25 mouse cellular contexts compared by ENCODE assay signal in the genomic region with DNA sequence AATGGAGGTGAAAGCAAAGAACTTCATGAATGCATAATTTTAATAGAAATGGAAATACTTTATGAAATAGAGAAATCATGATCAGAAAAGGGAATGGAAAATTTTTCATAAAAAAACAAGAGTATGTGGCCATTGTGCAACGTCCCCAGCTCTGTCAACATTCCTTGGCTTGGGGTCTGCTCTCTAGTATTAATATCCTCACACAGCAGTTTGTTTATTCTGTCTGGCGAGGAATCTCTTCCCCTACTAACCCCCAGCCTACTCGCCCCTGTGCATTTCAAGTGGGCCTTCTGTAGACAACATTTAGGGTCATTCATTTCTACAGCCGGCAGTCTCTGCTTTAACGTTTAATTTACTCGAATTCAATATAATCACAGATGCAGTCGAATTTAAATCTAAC.
DNase-seq lines count a peak whose midpoint lies in the region; ATAC-seq and TF ChIP-seq lines count a peak whose summit lies in the region.
"Had no signal": no experiment of that assay in that cellular context is flagged by ENCODE, and none has a peak within 500 bp of the region (broad histone marks: within the 10 kb centered on the region; RNA-seq: fewer than 3 reads in every experiment).

No protein-coding gene starts in this region.

- no peak overlapping the region for H3K4me2 ChIP-seq in lung, embryonic 14.5 days
- no peak overlapping the region for H3K4me2 ChIP-seq in lung, postnatal 0 days (replicated peaks; ENCODE audit: low read depth, low read length)
- H3K4me2 ChIP-seq in forebrain, embryonic 14.5 days (ENCODE audit: low read length), result no peak overlapping the region
- H3K4me2 ChIP-seq: embryonic facial prominence, embryonic 12.5 days; forebrain, embryonic 13.5 days had no signal

- H3K9ac ChIP-seq in lung, embryonic 14.5 days, result no peak overlapping the region
- no peak overlapping the region for H3K9ac ChIP-seq in lung, postnatal 0 days (replicated peaks; ENCODE audit: low read depth)
- no peak overlapping the region for H3K9ac ChIP-seq in forebrain, embryonic 14.5 days (ENCODE audit: low read length)
- H3K9ac ChIP-seq: embryonic facial prominence, embryonic 12.5 days; forebrain, embryonic 13.5 days had no signal

- H3K9me3 ChIP-seq in lung, embryonic 14.5 days (ENCODE audit: low read depth, low read length), result no peaks in the 10 kb centered on the region
- H3K9me3 ChIP-seq in lung, postnatal 0 days (ENCODE audit: low read length), result no peaks in the 10 kb centered on the region
- H3K9me3 ChIP-seq in forebrain, embryonic 14.5 days (replicated peaks; ENCODE audit: control insufficient read depth, low read length), result no peaks in the 10 kb centered on the region
- H3K9me3 ChIP-seq: embryonic facial prominence, embryonic 10.5 days; embryonic facial prominence, embryonic 12.5 days; forebrain, embryonic 13.5 days had no signal

- no peak for ATAC-seq in lung, embryonic 14.5 days (ENCODE audit: insufficient read depth)
- ATAC-seq in lung, postnatal 0 days, result peak; percentile 67
- no peak for ATAC-seq in forebrain, embryonic 14.5 days
- ATAC-seq: activated CD4-positive, CD25-positive, alpha-beta regulatory T cell, adult 4 months; CD4-positive, CD25-positive, alpha-beta regulatory T cell, adult 4 months; forebrain, embryonic 13.5 days; forebrain, embryonic 16.5 days; Patski had no signal

- WGBS in lung, embryonic 14.5 days, result 53% methylated on average over 7 of the region's 7 CpGs
- 63% methylated on average over 7 of the region's 7 CpGs for WGBS in lung, adult 2 months
- WGBS in lung, postnatal 0 days, result 45% methylated on average over 7 of the region's 7 CpGs
- WGBS in forebrain, embryonic 14.5 days, result 85% methylated on average over 7 of the region's 7 CpGs

- 0 out of 2 replicates have a peak, but pooled peaks cover 3% of the 10 kb centered on the region for H3K4me1 ChIP-seq in lung, embryonic 14.5 days (ENCODE audit: insufficient read depth)
- no peaks in the 10 kb centered on the region for H3K4me1 ChIP-seq in lung, adult 2 months (ENCODE audit: control insufficient read depth, insufficient read depth, low read length)
- no peaks in the 10 kb centered on the region for H3K4me1 ChIP-seq in lung, postnatal 0 days (ENCODE audit: insufficient read depth, low read depth, low read length)
- no peaks in the 10 kb centered on the region for H3K4me1 ChIP-seq in forebrain, embryonic 14.5 days (ENCODE audit: control insufficient read depth, insufficient read depth, low read length)
- H3K4me1 ChIP-seq: forebrain, embryonic 13.5 days had no signal

- TF ChIP-seq CTCF in lung, embryonic 14.5 days (IDR thresholded peaks at IDR 0.05; ENCODE audit: low read depth), result no peak
- TF ChIP-seq CTCF in lung, adult 2 months (IDR thresholded peaks at IDR 0.05; ENCODE audit: insufficient read depth, low read length), result no peak
- TF ChIP-seq CTCF in lung, postnatal 0 days (IDR thresholded peaks at IDR 0.05), result no peak

- no peak for TF ChIP-seq EP300 in lung, postnatal 0 days (IDR thresholded peaks at IDR 0.05)

- no peaks in the 10 kb centered on the region for H3K27me3 ChIP-seq in lung, embryonic 14.5 days (ENCODE audit: insufficient read depth, low read length)
- no peaks in the 10 kb centered on the region for H3K27me3 ChIP-seq in lung, postnatal 0 days (replicated peaks; ENCODE audit: insufficient read depth, low read length)
- H3K27me3 ChIP-seq in forebrain, embryonic 14.5 days (replicated peaks; ENCODE audit: control insufficient read depth, insufficient read depth, low read length), result no peaks in the 10 kb centered on the region
- H3K27me3 ChIP-seq: CH12.LX; embryonic facial prominence, embryonic 12.5 days; forebrain, embryonic 13.5 days; Patski had no signal

- DNase-seq in lung, embryonic 14.5 days, result peak; percentile 23
- no peak for DNase-seq in lung, adult 2 months
- DNase-seq in lung, postnatal 0 days (ENCODE audit: low spot score), result peak; percentile 70
- DNase-seq in lung, postnatal 14 days, result no peak
- DNase-seq in lung, postnatal 36 days, result peak; percentile 22
- no peak for DNase-seq in forebrain, embryonic 14.5 days (ENCODE audit: low spot score)
- no peak for DNase-seq in cerebellum, postnatal 4 days (ENCODE audit: low spot score in 2 of 2)
- DNase-seq: adrenal gland, adult 8-10 months; adrenal gland, postnatal 14 days; adrenal gland, postnatal 36 days; B cell, adult 2 months; cerebellum, adult 18-20 months; cerebellum, adult 8-10 months; cerebellum, adult 9-11 months; cerebellum, postnatal 14 days; cerebellum, postnatal 36 days had no signal

- no peak overlapping the region for H3K4me3 ChIP-seq in lung, embryonic 14.5 days (ENCODE audit: low read depth, low read length)
- H3K4me3 ChIP-seq in lung, adult 2 months (replicated peaks; ENCODE audit: extremely low read depth, low read depth, low read length), result no peak overlapping the region
- H3K4me3 ChIP-seq in lung, postnatal 0 days (ENCODE audit: low read depth, low read length), result no peak overlapping the region
- H3K4me3 ChIP-seq in forebrain, embryonic 14.5 days (ENCODE audit: low read depth, low read length), result no peak overlapping the region
- H3K4me3 ChIP-seq: embryonic facial prominence, embryonic 10.5 days; embryonic facial prominence, embryonic 12.5 days; forebrain, embryonic 13.5 days had no signal

- no peak overlapping the region for H3K27ac ChIP-seq in lung, embryonic 14.5 days (ENCODE audit: low read depth)
- H3K27ac ChIP-seq in lung, postnatal 0 days (ENCODE audit: low read length), result no peak overlapping the region
- no peak overlapping the region for H3K27ac ChIP-seq in forebrain, embryonic 14.5 days (ENCODE audit: low read depth, low read length)
- H3K27ac ChIP-seq: embryonic facial prominence, embryonic 10.5 days; embryonic facial prominence, embryonic 12.5 days; forebrain, embryonic 13.5 days had no signal

- no peaks in the 10 kb centered on the region for H3K36me3 ChIP-seq in lung, embryonic 14.5 days (ENCODE audit: insufficient read depth)
- no peaks in the 10 kb centered on the region for H3K36me3 ChIP-seq in lung, postnatal 0 days (ENCODE audit: insufficient read depth, low read length)
- H3K36me3 ChIP-seq in forebrain, embryonic 14.5 days (ENCODE audit: control insufficient read depth, insufficient read depth, low read length), result no peaks in the 10 kb centered on the region
- H3K36me3 ChIP-seq: embryonic facial prominence, embryonic 10.5 days; embryonic facial prominence, embryonic 12.5 days; G1E had no signal

- no peak for TF ChIP-seq POLR2A in lung, adult 2 months (IDR thresholded peaks at IDR 0.05; ENCODE audit: borderline replicate concordance, extremely low read depth, low read depth, low read length)

Comparison
In these comparisons a context has a peak if more than half of its experiments do, and no peak if none do; other contexts are left out.
1. DNase-seq: peak in lung, embryonic 14.5 days (single experiment), lung, postnatal 0 days (single experiment) and lung, postnatal 36 days (single experiment); none in lung, adult 2 months (single experiment), lung, postnatal 14 days (single experiment), forebrain, embryonic 14.5 days (single experiment) and cerebellum, postnatal 4 days (0 of 2).